Mouse (Mus musculus) cerebellum, adult 9-11 months (tissue): Measurements from ENCODE around the gene Ntn1.

Source experiments
- DNase-seq: peaks from one replicate; pipeline ENCODE4 v3.0.0; 2022

The Ntn1 gene

DNA sequence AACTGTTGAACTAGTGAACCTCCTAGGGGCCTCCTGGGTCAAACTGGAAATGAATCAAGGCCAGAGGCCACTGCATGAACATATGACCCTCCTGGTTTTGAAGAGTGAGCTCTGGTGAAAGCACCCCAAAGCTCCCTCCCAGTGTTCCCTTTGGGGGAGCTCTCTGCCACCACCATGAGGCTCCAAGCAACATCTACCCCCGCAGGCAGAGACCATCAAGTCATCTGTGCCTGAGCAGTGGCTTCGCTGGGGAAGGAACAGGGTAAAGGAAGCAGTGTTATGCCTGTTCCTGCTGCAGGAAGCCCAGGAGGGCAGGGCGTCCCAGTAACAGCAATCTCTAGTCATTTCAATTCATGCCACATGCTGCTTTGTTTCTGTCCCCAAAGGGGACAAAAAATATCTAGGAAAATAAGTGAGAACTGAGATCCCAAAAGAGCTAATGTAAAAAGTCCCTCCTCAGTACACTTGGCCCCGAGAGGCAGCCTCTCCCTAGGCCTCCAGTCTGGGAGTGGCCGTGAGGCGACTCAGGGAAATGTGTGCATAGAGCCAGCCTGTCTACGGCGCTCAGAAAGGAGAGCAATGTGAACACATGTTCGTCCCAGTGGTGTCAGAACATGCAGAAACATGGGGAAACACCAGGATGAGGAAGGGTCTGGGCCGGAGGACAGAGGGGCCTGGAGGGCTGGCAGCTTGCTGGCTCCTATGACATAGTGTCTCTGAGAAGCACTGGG is 139.3 kb downstream of the Ntn1 start:
- DNase-seq, result no peak

DNA sequence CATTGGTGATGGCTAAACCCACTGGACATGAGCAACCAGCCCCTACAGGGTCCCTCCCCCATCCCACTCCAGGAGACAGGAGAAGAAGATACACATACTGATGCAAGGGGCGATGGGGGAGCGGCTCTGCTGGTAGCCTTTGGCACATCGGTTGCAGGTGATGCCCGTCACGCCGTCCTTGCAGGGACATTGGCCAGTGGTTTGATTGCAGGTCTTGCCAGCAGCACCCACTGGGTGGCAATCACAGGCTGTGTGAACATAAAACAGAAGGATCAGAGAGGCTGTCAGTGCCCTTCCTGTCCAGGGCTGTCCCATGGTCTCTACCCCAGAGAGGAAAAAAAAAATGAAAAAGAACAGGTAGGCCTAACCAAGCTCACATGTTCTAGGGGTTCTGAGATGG is 140.2 kb downstream of the Ntn1 start:
- no peak for DNase-seq

DNA sequence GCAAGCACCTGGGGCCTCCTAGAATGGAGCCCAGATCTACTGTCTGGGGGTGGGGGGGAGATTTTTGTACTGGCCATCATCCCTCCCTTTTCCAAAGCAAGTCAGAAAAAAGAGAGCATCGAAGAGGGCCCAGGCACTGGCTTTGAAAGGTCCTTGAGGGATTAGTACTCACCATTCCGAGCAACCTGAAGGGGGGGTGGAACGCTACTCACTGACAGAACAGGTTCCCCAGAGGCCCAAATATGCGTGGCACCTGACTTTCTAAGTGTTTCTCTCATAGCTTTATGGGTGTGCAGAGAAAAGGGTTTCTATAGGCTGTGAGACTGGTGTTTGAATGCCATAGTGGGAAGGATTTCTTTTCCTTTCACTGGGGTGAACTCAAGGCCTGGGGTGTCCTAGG is 142.1 kb downstream of the Ntn1 start:
- DNase-seq, result no peak

DNA sequence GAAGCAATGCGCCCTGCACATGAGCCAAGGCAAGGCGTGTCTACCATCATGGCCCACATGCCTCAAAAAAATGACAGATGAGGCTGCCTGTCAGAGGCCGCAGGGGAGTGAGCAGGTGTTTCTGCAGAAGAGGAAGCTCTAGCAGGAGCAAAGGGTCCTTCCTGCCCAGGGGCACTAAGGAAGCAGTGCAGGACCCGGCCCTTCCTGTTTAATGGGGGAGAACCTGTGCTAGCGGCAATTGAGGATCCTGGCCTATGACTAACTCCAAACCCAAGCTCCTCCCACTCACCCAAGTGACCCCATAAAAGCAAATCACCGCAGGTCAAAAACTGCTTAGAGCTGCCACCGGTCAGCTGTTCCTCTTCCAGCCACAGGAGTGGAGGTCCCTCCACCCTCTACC is 147.1 kb downstream of the Ntn1 start:
- DNase-seq, result no peak

DNA sequence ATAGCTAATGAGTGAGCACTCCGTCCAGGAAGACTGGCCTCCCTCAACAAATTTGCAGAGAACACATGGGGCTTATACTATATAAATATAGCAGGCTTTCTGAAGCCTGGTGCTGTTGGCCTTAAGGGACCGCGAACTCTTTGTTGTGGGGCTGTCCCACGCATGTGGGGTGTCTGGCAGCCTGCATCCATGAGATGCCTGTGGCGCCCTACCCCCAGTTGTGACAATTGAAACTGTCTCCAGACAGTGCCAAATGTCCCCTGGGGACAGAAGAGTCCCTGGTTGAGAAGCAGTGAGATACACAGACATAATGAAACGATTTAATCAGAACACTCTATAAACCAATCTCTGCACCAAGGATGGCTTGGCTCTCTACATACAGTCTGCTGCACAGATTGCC is 150.5 kb downstream of the Ntn1 start:
- no peak for DNase-seq

DNA sequence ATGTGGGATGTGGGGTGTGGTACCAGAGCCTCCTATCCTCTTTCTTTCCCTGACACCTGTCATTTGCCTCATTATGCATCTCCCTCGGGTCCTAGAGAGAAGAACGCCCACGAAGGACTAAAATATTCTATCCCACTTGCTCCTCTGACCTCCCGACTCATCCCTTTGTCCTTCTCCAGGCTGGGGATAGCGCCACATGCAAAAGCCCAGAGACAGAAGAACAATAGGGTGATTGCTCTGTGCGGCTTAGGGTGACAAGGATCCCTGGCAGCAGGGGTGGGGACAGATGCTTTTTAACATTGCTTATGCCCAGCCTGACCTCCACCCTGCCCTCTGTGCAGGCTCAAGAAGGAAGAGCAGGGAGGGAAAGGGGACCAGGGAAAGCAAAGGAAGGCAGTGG is 152.7 kb downstream of the Ntn1 start:
- no peak for DNase-seq

DNA sequence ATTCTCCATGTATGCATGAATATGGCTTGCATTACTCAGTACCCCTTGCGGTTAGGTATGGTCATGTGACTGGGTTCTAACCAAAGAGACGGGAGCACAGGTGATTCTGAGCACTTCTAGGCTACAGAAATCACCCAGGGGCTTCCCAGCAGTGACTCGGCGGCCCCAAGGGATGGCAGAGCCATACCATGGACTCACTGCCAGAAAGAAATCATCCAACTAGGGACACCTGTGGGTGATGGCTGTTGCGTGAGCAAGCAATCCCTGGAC is 155.7 kb downstream of the Ntn1 start:
- no peak for DNase-seq

DNA sequence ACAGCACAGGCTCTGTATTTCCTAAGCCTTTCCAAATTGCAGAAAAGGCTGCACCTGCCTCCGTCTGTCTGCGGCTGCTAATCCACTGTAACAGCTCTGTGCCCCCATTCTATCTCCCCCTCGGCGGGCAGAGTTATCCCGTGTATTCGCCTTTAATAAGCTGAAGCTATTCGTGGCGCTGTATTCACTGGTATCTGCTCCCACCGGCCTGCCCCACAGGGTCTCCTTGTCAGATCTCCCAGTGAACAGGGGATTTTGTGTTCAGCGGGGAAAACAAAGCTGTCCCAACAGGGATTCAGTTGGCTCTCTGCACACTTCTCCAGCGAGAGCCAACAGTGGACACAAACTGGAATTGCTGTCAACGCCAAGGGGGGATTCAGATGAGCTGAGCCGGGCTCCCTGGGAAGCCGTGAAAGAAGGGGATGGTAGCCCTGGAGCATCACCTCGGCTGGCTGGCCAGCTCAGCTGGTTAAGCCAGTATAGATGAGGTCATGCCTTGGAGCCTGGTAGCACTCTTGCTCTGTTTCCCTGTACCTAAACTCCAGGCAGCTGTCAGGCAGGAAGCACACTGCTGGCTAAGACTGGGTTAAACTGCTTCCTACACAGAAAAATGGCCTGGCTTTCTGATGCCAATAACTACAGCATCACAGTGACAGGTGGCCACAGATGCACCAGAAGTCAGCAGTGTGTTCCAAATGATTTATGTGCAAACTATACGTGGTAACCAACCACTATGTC is 156.2 kb downstream of the Ntn1 start:
- DNase-seq, result no peak

DNA sequence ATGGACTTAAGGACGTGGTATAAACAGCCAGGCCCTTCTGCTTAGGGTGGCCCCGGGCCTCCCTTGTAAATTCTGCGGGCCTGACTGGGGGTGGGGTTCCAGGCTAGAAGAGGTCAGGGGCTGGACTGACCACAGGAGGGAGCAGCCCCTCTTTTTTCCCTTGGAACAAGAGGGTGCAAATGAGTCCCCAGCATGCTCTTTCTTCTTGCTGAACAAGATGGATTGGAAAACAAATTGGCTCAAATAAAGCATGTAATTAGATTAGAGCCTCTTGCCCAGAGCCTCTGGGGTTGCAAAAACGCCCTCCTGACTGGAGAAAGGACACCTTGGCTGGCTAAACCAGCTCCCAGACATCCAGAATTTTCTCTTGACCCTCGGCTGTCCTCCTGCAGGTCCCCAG is 160.9 kb downstream of the Ntn1 start:
- DNase-seq, result no peak

DNA sequence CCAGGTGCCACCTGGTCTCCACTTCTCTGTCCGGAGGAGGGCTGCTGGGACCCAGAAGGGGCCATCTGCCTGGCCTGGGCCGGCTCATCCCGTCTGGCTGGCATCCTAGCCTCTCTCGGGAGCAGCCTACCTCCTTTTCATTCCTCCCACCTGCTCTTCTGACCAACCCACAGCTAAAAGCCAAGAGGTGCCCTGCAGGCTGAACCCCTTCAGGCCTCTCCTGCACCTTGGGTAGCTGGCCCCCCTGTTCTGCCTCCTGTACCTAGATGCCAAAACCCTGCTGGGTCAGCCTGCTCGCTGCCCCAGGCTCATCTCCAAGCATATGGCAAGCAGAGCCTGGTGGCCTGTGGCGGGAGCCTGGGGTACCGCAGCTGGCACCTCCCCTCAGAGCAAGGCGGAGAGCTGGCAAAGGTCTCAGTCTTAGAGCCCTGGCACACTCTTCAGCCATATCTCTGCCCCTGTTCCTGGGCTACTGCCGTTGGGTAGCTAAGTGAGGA is 167.1 kb downstream of the Ntn1 start:
- peak; percentile 98 for DNase-seq

DNA sequence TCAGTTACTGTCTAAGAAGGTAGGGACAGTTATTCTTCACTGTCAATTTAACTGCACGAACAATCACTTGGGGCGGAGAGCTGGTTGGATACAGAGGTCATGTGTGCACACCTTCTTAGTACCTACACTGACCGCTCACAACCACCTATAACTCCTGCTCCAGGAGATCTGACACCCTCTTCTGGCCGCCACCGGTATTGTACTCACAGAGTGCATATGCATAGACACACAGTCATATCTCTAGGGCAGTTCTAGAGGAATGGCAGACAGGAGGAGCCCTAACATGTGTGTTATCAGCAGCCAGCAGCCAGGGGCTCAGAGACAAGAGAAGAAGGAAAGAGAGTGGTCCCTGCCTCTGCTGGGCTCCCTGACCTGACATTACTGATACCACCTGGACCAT is 169.1 kb downstream of the Ntn1 start:
- DNase-seq, result no peak

DNA sequence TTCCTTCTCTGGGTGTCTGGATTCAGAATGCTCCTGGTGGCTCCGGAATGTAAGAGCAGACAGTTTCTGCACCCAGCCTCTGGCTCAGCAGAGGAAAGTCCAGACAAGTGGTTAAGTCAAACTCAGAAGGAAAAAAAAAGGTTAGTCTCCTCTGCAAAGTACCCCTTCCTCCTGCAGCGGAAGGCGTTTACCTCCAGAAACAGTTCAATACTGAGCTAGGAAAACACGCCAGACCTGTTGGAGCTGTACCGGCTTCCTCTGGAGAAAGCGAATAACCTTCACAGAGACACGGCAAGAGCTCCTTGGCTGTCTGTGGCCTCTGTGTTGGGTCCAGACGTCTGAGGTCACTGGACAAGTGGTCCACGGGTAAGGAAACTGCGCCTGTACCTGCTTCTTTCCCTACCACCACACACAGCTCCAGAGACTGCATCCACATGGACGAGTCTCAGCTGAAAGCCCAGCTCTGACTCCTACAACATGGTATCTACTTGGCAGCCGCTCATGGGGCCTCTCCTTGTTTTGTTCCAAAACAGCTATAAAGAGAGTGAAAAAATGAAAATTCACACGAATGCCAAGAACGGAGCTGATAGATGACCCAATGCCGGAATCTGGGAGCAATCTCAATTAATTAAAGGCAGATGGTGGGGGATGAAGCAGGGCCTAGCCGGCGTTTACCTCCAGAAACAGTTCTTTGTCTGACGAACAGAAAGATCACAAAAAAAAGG is 171.5 kb downstream of the Ntn1 start:
- DNase-seq, result no peak

DNA sequence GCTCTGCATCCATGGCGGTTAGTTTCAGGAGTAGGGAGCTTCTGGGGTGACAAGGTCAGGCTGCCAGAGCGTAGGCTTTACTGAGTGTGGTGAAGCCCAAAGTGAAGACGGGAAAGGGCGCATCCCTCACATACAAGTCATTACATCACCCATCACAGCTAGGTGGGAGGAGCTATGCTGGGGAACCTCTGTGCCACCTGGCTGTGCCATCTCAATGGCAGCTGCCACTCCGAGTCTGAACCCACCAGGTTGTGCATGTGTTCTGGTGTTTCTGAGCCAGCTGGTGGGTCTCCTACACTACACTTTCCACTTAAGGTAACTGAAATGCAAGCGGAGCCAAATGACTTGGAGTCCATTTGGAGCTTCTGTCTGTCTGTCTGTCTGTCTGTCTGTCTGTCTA is 172.8 kb downstream of the Ntn1 start:
- no peak for DNase-seq

DNA sequence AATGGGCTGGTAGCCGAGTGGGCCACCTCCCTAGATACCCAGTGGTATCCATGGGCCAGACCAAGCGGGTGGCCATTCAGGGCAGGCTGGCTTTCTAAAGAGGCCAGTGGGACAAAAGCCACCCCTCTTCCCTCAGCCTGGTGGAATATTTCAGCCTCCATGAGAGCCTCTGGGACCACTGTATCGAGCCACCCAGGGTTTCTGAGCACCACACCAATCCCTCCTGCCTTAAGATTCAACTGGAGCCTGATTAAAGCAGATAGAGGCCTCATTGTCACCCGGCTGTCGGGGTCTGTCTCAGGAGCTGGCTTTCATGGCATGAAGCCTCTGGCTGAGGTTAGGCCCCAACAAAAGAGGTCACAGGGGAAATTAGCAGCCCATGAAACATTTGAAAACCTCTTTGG is 174.0 kb downstream of the Ntn1 start:
- DNase-seq, result no peak

DNA sequence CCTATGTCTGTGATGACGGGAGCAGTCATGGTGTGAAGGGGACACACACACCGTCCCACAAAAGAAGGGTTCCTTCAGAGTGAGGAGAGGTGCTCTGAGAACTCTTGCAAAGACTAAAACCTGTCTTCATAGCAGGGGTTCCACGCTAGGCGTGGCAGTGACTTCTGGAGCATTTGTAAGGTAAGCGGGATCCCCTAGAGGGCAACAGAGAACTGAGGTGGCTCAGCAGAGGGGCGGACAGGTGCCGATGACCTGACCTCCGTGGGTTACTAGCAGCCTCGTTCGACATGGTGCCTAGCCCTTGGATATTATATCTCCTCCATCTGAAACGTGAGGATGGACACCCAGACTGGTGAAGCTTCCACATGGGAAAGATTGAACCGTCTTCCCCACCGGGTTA is 177.5 kb downstream of the Ntn1 start:
- no peak for DNase-seq

DNA sequence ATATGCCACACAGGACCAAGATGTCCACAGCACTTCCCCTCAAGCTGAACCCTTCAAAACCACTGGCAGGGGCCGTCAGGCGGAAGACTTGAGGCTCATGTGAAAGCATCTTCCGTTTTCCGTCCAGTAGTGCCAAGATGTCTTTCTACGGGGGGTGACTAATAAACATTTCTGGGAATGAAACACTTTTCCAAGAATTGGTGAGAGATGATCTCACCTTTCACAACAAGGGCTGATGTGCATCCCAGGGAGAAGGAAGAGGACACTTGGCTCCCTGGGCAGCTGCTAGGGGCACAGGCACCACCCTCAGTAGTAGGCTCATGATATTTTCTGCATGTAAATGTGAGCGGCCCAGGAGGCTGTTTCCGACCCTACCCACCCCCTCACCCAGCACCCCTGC is 178.4 kb downstream of the Ntn1 start:
- no peak for DNase-seq

DNA sequence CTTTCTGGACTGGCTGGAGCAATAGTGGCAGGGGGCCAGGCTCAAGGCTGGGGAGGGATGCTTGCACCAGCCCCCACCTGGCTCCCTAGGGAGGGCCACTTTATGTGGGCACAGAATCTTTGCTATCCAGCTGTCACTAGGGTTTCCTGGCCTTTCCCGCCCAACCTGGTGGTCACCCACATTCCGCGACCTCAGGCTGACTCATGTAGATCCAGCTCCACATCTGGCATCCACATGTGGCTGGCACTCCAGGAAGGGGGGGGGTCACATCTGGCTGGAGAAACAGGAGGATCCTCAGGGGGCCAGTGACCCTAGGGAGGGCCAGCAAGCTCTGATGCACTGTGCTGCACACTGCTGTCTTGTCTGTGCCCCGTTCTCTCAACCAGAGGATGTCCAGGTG is 179.9 kb downstream of the Ntn1 start:
- no peak for DNase-seq

DNA sequence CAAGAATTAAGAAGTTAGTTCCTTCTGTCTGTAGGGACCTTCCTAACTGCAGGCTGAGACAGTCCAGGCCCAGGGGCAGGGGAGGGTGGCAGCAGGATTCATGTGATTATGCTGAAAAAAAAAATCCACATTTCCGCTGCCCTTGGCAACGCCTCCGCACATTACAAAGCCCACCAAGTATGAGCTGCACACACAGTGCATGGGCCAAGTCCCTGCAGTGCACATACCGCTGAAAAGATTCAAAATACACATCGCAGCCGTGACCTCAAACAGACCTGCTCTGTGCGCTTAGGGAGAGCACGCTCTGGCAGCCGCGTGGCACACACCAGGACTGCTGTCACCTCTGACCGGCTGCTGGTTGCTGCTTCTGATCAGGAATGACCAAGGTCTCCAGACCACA is 184.6 kb downstream of the Ntn1 start:
- DNase-seq, result no peak

DNA sequence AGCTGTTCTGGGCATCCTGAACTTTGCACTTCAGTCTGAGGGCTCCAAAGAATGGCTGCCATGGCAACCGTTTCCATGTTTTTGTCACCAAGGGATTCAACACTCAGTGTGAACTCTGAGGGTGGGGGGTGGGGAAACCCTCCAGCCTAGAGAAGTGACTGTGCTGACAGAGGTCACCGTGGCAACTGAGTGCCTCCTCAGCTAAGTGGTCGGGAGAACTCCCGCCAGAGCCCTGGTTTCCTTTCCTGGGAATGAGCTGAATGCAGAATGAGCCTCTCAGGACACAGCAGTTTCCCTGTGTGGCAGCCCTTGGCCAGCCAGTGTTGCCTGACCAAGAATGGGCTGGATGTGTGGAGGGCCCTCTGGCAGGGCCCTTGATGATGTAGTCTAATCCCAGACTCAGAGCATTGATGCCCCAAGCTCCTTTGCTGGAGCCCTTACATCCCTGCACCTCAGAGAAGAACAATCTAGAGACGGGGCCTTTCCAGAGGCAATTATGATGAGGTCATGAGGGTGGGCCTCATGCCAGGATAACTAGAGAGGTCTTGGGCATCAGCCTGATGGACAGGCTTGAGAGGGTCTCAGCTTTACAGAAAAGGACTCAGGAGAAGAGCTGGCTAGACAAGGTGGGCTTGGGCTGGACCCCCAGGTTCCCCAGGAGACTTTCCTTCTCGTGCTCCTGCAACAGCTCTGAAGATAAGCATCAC is 185.3 kb downstream of the Ntn1 start:
- no peak for DNase-seq

DNA sequence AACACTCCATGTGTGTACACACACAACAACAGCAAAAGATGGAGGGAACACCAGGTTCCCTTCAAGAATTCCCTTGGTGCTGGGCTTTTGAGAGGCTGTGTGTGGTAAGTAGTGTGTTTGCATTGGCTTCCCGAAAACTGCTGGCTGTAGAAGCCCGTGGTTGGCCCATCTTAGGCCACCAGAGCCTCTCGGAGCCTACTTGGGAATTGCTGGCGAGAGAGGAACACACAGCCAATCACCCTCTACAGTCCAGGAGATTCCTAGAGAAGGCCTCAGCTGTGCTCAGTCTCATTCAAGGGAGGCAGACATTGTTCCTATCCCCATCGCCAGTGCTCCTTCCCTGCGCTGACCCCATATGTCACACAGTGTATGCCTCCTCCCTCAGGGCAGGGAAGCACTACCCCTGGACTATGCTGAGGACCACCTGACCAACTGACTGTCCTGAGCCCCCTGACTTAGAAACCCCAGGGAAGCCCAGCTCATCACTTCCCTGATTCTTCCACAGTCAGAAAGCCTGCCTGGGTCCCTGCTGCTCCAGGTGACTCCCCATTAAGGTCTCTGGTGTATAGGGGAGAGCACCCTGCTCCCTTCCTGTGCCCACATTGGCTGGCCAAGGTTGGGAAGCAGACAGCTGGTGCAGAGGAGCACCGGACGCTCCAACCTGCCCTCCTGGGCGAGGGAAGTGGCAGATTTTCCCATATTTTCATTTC is 186.0 kb downstream of the Ntn1 start:
- no peak for DNase-seq

DNA sequence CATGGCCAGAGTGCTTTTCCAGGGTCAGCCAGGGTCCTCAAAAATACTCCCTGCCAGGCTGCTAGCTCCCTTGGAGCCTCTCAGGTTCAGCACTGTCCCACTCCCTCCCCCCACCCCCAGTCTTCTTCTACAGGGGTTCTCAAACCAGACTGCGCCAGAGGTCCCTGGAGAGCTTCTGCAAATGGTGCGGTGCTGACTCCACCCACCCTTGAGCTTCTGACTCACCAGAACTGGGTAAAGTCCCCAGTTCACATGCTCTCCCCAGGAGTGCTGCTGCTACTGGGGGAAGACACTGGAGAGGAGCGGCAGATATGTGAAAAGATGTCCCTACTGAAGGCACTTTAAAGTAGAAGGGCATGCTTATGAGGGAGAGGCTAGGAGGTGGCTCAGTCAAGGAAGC is 186.7 kb downstream of the Ntn1 start:
- DNase-seq, result no peak

DNA sequence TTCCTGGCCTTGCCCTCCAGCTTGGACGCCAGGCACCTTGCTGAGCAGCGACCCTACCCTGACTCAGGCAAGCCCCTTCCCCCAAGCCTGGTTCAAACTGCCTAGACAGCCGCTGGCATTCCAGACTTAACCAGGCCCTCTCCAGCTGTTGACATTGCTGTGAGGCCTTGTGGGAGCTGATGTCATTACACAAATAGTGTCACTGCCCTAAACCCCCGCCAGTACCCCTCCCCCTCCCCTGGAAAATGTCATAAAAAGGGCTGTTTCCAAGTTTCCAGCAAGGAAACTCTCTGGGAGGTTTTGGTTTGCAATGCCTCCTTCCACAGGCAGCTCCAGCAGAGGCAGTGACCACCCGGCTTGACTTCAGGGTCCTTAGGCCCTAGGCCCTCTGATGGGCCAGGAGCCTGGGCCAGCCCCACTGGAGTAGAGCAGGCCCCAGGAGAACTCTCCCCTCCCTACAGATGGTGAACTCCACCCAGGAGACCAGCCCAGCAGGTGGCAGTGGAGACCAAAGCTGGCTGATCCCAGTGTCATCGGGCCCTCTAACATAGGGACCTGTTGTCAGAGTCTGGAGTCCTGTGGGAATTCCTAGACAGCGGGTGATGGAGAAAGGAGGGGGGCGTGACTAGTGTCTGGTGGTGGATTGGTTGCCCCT is 188.6 kb downstream of the Ntn1 start:
- DNase-seq, result no peak
